Mouse (Mus musculus) forebrain, embryonic 12.5 days (tissue): ENCODE results near the gene 1700029I15Rik. TPM values are rescaled to one million over a fixed set of nuclear protein-coding genes. Genes with fewer than 3 reads are reported as not detected.
"Not testable (repeated sequence)": the region's sequence is repeated elsewhere in the genome, so short reads cannot be mapped to it uniquely, and the experiment has no call there.

Experiments
- ATAC-seq: fragments of 200-750 bp; cut with Nextera tagmentation; 2 replicates; pipeline ENCODE4 v1.8.0; 2017; ENCODE audit warnings: moderate TSS enrichment; ENCODE audit not compliant: low FRiP score
- H3K27ac ChIP-seq: fragments of 300-500 bp; sonication (generic); 2 replicates; pipeline ENCODE4 v1.5.1; 2016; ENCODE audit warnings: mild to moderate bottlenecking
- H3K27me3 ChIP-seq: fragments of 300-500 bp; sonication (generic); 2 replicates; pipeline ENCODE4 v1.6.1; 2016; ENCODE audit warnings: mild to moderate bottlenecking
- H3K36me3 ChIP-seq: fragments of 300-500 bp; sonication (generic); replicated peaks from 2 replicates; pipeline ENCODE4 v1.6.1; 2016; ENCODE audit warnings: mild to moderate bottlenecking
- H3K4me1 ChIP-seq: fragments of 300-500 bp; sonication (generic); 2 replicates; pipeline ENCODE4 v1.6.1; 2016
- H3K4me2 ChIP-seq: fragments of 300-500 bp; sonication (generic); 2 replicates; pipeline ENCODE4 v1.6.1; 2016; ENCODE audit warnings: mild to moderate bottlenecking, moderate library complexity
- H3K4me3 ChIP-seq: fragments of 300-500 bp; sonication (generic); replicated peaks from 2 replicates; pipeline ENCODE4 v1.5.1; 2016; ENCODE audit warnings: mild to moderate bottlenecking
- H3K9ac ChIP-seq: fragments of 300-500 bp; sonication (generic); 2 replicates; pipeline ENCODE4 v1.6.1; 2016; ENCODE audit warnings: mild to moderate bottlenecking
- H3K9me3 ChIP-seq: fragments of 300-500 bp; sonication (generic); 2 replicates; pipeline ENCODE4 v1.6.1; 2016
- WGBS: fragments of 180-500 bp; shearing (Covaris S2); methylation state at CpG from one replicate; pipeline ENCODE4 v1.1.7; 2016; 5-methylcytosine and 5-hydroxymethylcytosine counted together
- polyA plus RNA-seq: library from polyadenylated mRNA; unstranded; fragments of >200 nt; fragmentation: Nextera tagmentation; extraction: Ambion mirVana; gene quantifications from 2 replicates; pipeline ENCODE4 v1.2.1, GENCODE M21; 2016

1700029I15Rik gene
- polyA plus RNA-seq, 1 experiment from 2014 or later, result 5.6 TPM

GRCm38 (mm10) chr2:92388891-92389641 is 6.7 kb downstream of the 1700029I15Rik start:
- Histone ChIP-seq H3K9ac (peak overlapping the region; percentile 87), H3K27me3 (0 out of 2 replicates have a peak, but pooled peaks cover 10% of the 10 kb centered on the region), H3K27ac (peak overlapping the region; percentile 85), H3K4me2 (peak overlapping the region; percentile 89), H3K4me3 (peak overlapping the region; percentile 79), H3K36me3 (peaks cover 38% of the 10 kb centered on the region), H3K9me3 (no peaks in the 10 kb centered on the region), H3K4me1 (peaks cover 58% of the 10 kb centered on the region)
- ATAC-seq, result peak; percentile 95
- under 1% methylated on average over 57 of the region's 62 CpGs for WGBS

GRCm38 (mm10) chr2:92389645-92390044 is 7.3 kb downstream of the 1700029I15Rik start:
- Histone ChIP-seq H3K27ac (peak overlapping the region; percentile 85), H3K9me3 (no peaks in the 10 kb centered on the region), H3K4me2 (peak overlapping the region; percentile 89), H3K4me3 (peak overlapping the region; percentile 79), H3K4me1 (peaks cover 58% of the 10 kb centered on the region), H3K27me3 (0 out of 2 replicates have a peak, but pooled peaks cover 10% of the 10 kb centered on the region), H3K36me3 (peaks cover 32% of the 10 kb centered on the region), H3K9ac (no peak overlapping the region)
- WGBS, result 3% methylated on average over 10 of the region's 10 CpGs
- ATAC-seq, result no peak

GRCm38 (mm10) chr2:92390206-92390930 is 8.0 kb downstream of the 1700029I15Rik start:
- no peaks in the 10 kb centered on the region for H3K9me3 ChIP-seq
- H3K27ac ChIP-seq, result peak overlapping the region; percentile 85
- 0 out of 2 replicates have a peak, but pooled peaks cover 10% of the 10 kb centered on the region for H3K27me3 ChIP-seq
- peaks cover 58% of the 10 kb centered on the region for H3K4me1 ChIP-seq
- no peak overlapping the region for H3K4me3 ChIP-seq
- peak overlapping the region; percentile 89 for H3K4me2 ChIP-seq
- WGBS, result 76% methylated on average over 6 of the region's 6 CpGs
- no peak for ATAC-seq
- no peak overlapping the region for H3K9ac ChIP-seq
- H3K36me3 ChIP-seq, result peaks cover 25% of the 10 kb centered on the region

- no peak for ATAC-seq
- Histone ChIP-seq H3K9me3 (no peaks in the 10 kb centered on the region), H3K27ac (0 out of 2 replicates have a peak overlapping the region, but pooled peaks have one; percentile 91), H3K9ac (peak overlapping the region; percentile 63; the same call in 1 of the 2 replicates), H3K4me3 (no peak overlapping the region), H3K4me2 (peak overlapping the region; percentile 69), H3K36me3 (peaks cover 18% of the 10 kb centered on the region), H3K4me1 (peaks cover 58% of the 10 kb centered on the region), H3K27me3 (0 out of 2 replicates have a peak, but pooled peaks cover 10% of the 10 kb centered on the region)
- 89% methylated on average over 8 of the region's 8 CpGs for WGBS
Measured at GRCm38 (mm10) chr2:92391116-92391515, 8.8 kb downstream of the 1700029I15Rik start.

- Histone ChIP-seq H3K4me3 (peak overlapping the region; percentile 37), H3K4me1 (peaks cover 58% of the 10 kb centered on the region), H3K27ac (peak overlapping the region; percentile 91), H3K4me2 (peak overlapping the region; percentile 69), H3K9ac (peak overlapping the region; percentile 63), H3K36me3 (peaks cover 11% of the 10 kb centered on the region), H3K9me3 (no peaks in the 10 kb centered on the region), H3K27me3 (0 out of 2 replicates have a peak, but pooled peaks cover 10% of the 10 kb centered on the region)
- ATAC-seq, result no peak
- whole genome bisulfite sequencing, result 21% methylated on average over 11 of the region's 11 CpGs
Measured at GRCm38 (mm10) chr2:92391703-92392317, 9.5 kb downstream of the 1700029I15Rik start.

- Histone ChIP-seq H3K36me3 (peaks cover 3% of the 10 kb centered on the region), H3K9me3 (no peaks in the 10 kb centered on the region), H3K4me2 (peak overlapping the region; percentile 69), H3K27me3 (0 out of 2 replicates have a peak, but pooled peaks cover 10% of the 10 kb centered on the region), H3K9ac (peak overlapping the region; percentile 63), H3K4me3 (peak overlapping the region; percentile 37), H3K4me1 (peaks cover 60% of the 10 kb centered on the region), H3K27ac (peak overlapping the region; percentile 91)
- WGBS, result 4% methylated on average over 26 of the region's 26 CpGs
- no peak for ATAC-seq
Measured at GRCm38 (mm10) chr2:92392318-92393264, 10.3 kb downstream of the 1700029I15Rik start.

- H3K4me3 ChIP-seq, result no peak overlapping the region
- 0 out of 2 replicates have a peak, but pooled peaks cover 10% of the 10 kb centered on the region for H3K27me3 ChIP-seq
- H3K27ac ChIP-seq, result no peak overlapping the region
- WGBS, result 86% methylated on average over 3 of the region's 3 CpGs
- H3K36me3 ChIP-seq, result no peaks in the 10 kb centered on the region
- ATAC-seq, result no peak
- no peak overlapping the region for H3K9ac ChIP-seq
- peaks cover 58% of the 10 kb centered on the region for H3K4me1 ChIP-seq
- H3K9me3 ChIP-seq, result no peaks in the 10 kb centered on the region
- no peak overlapping the region for H3K4me2 ChIP-seq
Measured at GRCm38 (mm10) chr2:92395535-92395934, 13.2 kb downstream of the 1700029I15Rik start.

- H3K27ac ChIP-seq, result 0 out of 2 replicates have a peak overlapping the region, but pooled peaks have one; percentile 25
- no peaks in the 10 kb centered on the region for H3K36me3 ChIP-seq
- H3K9ac ChIP-seq, result no peak overlapping the region
- no peaks in the 10 kb centered on the region for H3K9me3 ChIP-seq
- peaks cover 45% of the 10 kb centered on the region for H3K4me1 ChIP-seq
- WGBS, result 89% methylated on average over 1 of the region's 1 CpGs
- 0 out of 2 replicates have a peak, but pooled peaks cover 10% of the 10 kb centered on the region for H3K27me3 ChIP-seq
- no peak for ATAC-seq
- H3K4me2 ChIP-seq, result no peak overlapping the region
- no peak overlapping the region for H3K4me3 ChIP-seq
Measured at GRCm38 (mm10) chr2:92397436-92397835, 15.1 kb downstream of the 1700029I15Rik start.

- ATAC-seq, H3K9ac ChIP-seq, H3K27me3 ChIP-seq, H3K9me3 ChIP-seq, H3K27ac ChIP-seq: not testable (repeated sequence)
- Histone ChIP-seq H3K4me3 (peak overlapping the region; percentile 81), H3K36me3 (peaks cover 13% of the 10 kb centered on the region), H3K4me2 (peak overlapping the region; percentile 92), H3K4me1 (peaks cover 38% of the 10 kb centered on the region)
- WGBS, result 44% methylated on average over 3 of the region's 4 CpGs
Measured at GRCm38 (mm10) chr2:92399877-92400276, 17.5 kb downstream of the 1700029I15Rik start.

- Histone ChIP-seq H3K4me3 (peak overlapping the region; percentile 81), H3K27ac (peak overlapping the region; percentile 50; the same call in 1 of the 2 replicates), H3K27me3 (no peaks in the 10 kb centered on the region), H3K9ac (peak overlapping the region; percentile 89), H3K36me3 (peaks cover 21% of the 10 kb centered on the region), H3K4me1 (peaks cover 40% of the 10 kb centered on the region), H3K9me3 (no peaks in the 10 kb centered on the region), H3K4me2 (peak overlapping the region; percentile 92)
- 1% methylated on average over 22 of the region's 22 CpGs for WGBS
- peak; percentile 37; the same call in 1 of the 2 replicates for ATAC-seq
Measured at GRCm38 (mm10) chr2:92400682-92401081, 18.3 kb downstream of the 1700029I15Rik start.

GRCm38 (mm10) chr2:92401091-92401561 is 18.8 kb downstream of the 1700029I15Rik start, which contains the start of gene Mapk8ip1:
Gene Mapk8ip1 (minus strand): TSS chr2:92401263.
- ATAC-seq, result peak; percentile 71
- Histone ChIP-seq H3K27ac (peak within 1 kb of the TSS; percentile 50; the same call in 1 of the 2 replicates), H3K36me3 (peaks cover 26% of the 10 kb centered on the region), H3K4me3 (peak within 1 kb of the TSS; percentile 81), H3K27me3 (no peaks in the 10 kb centered on the region), H3K9me3 (no peaks in the 10 kb centered on the region), H3K4me1 (peaks cover 45% of the 10 kb centered on the region), H3K4me2 (peak within 1 kb of the TSS; percentile 92), H3K9ac (peak within 1 kb of the TSS; percentile 89)
- 3% methylated on average over 29 of the region's 59 CpGs for whole genome bisulfite sequencing
